ENCODE assay signal across 29 mouse cellular contexts in genomic region chr19:56277951-56278350, GRCm38 (mm10). TPM values are rescaled to one million over a fixed set of nuclear protein-coding genes. Genes with fewer than 3 reads are reported as not detected.
DNase-seq lines count a peak whose midpoint lies in the region; ATAC-seq and TF ChIP-seq lines count a peak whose summit lies in the region.
"Had no signal": no experiment of that assay in that cellular context is flagged by ENCODE, and none has a peak within 500 bp of the region (broad histone marks: within the 10 kb centered on the region; RNA-seq: fewer than 3 reads in every experiment).

No protein-coding gene starts in this region.

- H3K4me2 ChIP-seq in intestine, postnatal 0 days (replicated peaks; ENCODE audit: low read depth) = no peak overlapping the region
- no peak overlapping the region for H3K4me2 ChIP-seq in liver, embryonic 11.5 days
- peak overlapping the region; percentile 27; the same call in 1 of the 2 replicates for H3K4me2 ChIP-seq in liver, embryonic 15.5 days
- H3K4me2 ChIP-seq in heart, embryonic 12.5 days = no peak overlapping the region
- H3K4me2 ChIP-seq: embryonic facial prominence, embryonic 13.5 days; forebrain, embryonic 13.5 days; heart, embryonic 13.5 days; hindbrain, embryonic 13.5 days had no signal

- 39% methylated on average over 4 of the region's 4 CpGs for WGBS in intestine, postnatal 0 days
- 66% methylated on average over 4 of the region's 4 CpGs for WGBS in liver, embryonic 11.5 days
- whole genome bisulfite sequencing in liver, embryonic 15.5 days (ENCODE audit: insufficient replicate concordance) = 54% methylated on average over 4 of the region's 4 CpGs
- WGBS in lung, adult 2 months = 77% methylated on average over 4 of the region's 4 CpGs
- WGBS in heart, embryonic 12.5 days = 81% methylated on average over 4 of the region's 4 CpGs

- H3K9me3 ChIP-seq in intestine, postnatal 0 days (ENCODE audit: control insufficient read depth) = no peaks in the 10 kb centered on the region
- no peaks in the 10 kb centered on the region for H3K9me3 ChIP-seq in liver, embryonic 11.5 days (ENCODE audit: control insufficient read depth, low read length)
- H3K9me3 ChIP-seq in liver, embryonic 15.5 days (replicated peaks) = no peaks in the 10 kb centered on the region
- H3K9me3 ChIP-seq in heart, embryonic 12.5 days (replicated peaks) = no peaks in the 10 kb centered on the region
- H3K9me3 ChIP-seq: embryonic facial prominence, embryonic 10.5 days; embryonic facial prominence, embryonic 13.5 days; forebrain, embryonic 13.5 days; heart, embryonic 13.5 days; hindbrain, embryonic 10.5 days; hindbrain, embryonic 13.5 days had no signal

- intact Hi-C loops in left cerebral cortex, postnatal 10 days (cut with DNase I) = no loop called here

- H3K9ac ChIP-seq in intestine, postnatal 0 days (ENCODE audit: low read depth, low read length) = no peak overlapping the region
- H3K9ac ChIP-seq in liver, embryonic 11.5 days (ENCODE audit: low read depth, low read length) = no peak overlapping the region
- H3K9ac ChIP-seq in liver, embryonic 15.5 days = no peak overlapping the region
- H3K9ac ChIP-seq in heart, embryonic 12.5 days = no peak overlapping the region
- H3K9ac ChIP-seq: embryonic facial prominence, embryonic 13.5 days; forebrain, embryonic 13.5 days; forebrain, postnatal 0 days; heart, embryonic 13.5 days; hindbrain, embryonic 13.5 days had no signal

- no peak for TF ChIP-seq POLR2A in lung, adult 2 months (IDR thresholded peaks at IDR 0.05; ENCODE audit: borderline replicate concordance, extremely low read depth, low read depth, low read length)

- DNase-seq in liver, embryonic 11.5 days (ENCODE audit: low spot score) = no peak
- DNase-seq in yolk sac, embryonic 10.5 days (ENCODE audit: low spot score) = peak; percentile 66
- no peak for DNase-seq in lung, adult 2 months
- no peak for DNase-seq in left cerebral cortex, postnatal 10 days (ENCODE audit: extremely low spot score in 1 of 2, low spot score in 2 of 2)
- DNase-seq in spleen, postnatal 4 days (ENCODE audit: low spot score in 2 of 2) = no peak
- DNase-seq: adrenal gland, adult 2 months; adrenal gland, postnatal 14 days; cerebellum, adult 11 months; cerebellum, adult 2 months; cerebellum, adult 9-11 months; cerebellum, postnatal 25 days; forebrain, postnatal 0 days; gastrocnemius, postnatal 25 days; heart, adult 18-20 months; heart, postnatal 14 days had no signal

- TF ChIP-seq CTCF in intestine, postnatal 0 days (IDR thresholded peaks at IDR 0.05; ENCODE audit: low read depth) = no peak; the same call in 1 of the 2 replicates
- TF ChIP-seq CTCF in lung, adult 2 months (IDR thresholded peaks at IDR 0.05; ENCODE audit: insufficient read depth, low read length) = no peak

- H3K36me3 ChIP-seq in intestine, postnatal 0 days (ENCODE audit: control insufficient read depth, insufficient read depth) = no peaks in the 10 kb centered on the region
- H3K36me3 ChIP-seq in liver, embryonic 11.5 days (ENCODE audit: control insufficient read depth, insufficient read depth, low read length) = no peaks in the 10 kb centered on the region
- no peaks in the 10 kb centered on the region for H3K36me3 ChIP-seq in liver, embryonic 15.5 days (replicated peaks)
- no peaks in the 10 kb centered on the region for H3K36me3 ChIP-seq in heart, embryonic 12.5 days
- H3K36me3 ChIP-seq: embryonic facial prominence, embryonic 10.5 days; embryonic facial prominence, embryonic 13.5 days; heart, embryonic 13.5 days; hindbrain, embryonic 10.5 days; hindbrain, embryonic 13.5 days had no signal

- H3K27me3 ChIP-seq in intestine, postnatal 0 days (replicated peaks; ENCODE audit: control insufficient read depth, insufficient read depth, low read length) = no peaks in the 10 kb centered on the region
- no peaks in the 10 kb centered on the region for H3K27me3 ChIP-seq in liver, embryonic 11.5 days (replicated peaks; ENCODE audit: control insufficient read depth, insufficient read depth, low read length)
- no peaks in the 10 kb centered on the region for H3K27me3 ChIP-seq in liver, embryonic 15.5 days
- H3K27me3 ChIP-seq in heart, embryonic 12.5 days (replicated peaks) = peaks cover 21% of the 10 kb centered on the region
- H3K27me3 ChIP-seq: embryonic facial prominence, embryonic 13.5 days; forebrain, embryonic 13.5 days had no signal

- no peak overlapping the region for H3K4me3 ChIP-seq in intestine, postnatal 0 days (ENCODE audit: low read depth, low read length)
- no peak overlapping the region for H3K4me3 ChIP-seq in liver, embryonic 11.5 days (ENCODE audit: low read depth, low read length)
- no peak overlapping the region for H3K4me3 ChIP-seq in liver, embryonic 15.5 days (replicated peaks)
- H3K4me3 ChIP-seq in lung, adult 2 months (replicated peaks; ENCODE audit: extremely low read depth, low read depth, low read length) = no peak overlapping the region
- H3K4me3 ChIP-seq in heart, embryonic 12.5 days = no peak overlapping the region
- H3K4me3 ChIP-seq: embryonic facial prominence, embryonic 10.5 days; embryonic facial prominence, embryonic 13.5 days; erythroblast, embryonic 14.5 days; forebrain, embryonic 13.5 days; heart, embryonic 13.5 days; hindbrain, embryonic 10.5 days; hindbrain, embryonic 13.5 days had no signal

- H3K27ac ChIP-seq in intestine, postnatal 0 days (ENCODE audit: low read depth, low read length) = no peak overlapping the region
- H3K27ac ChIP-seq in liver, embryonic 11.5 days (ENCODE audit: low read depth, low read length) = no peak overlapping the region
- H3K27ac ChIP-seq in liver, embryonic 15.5 days (replicated peaks) = 0 out of 2 replicates have a peak overlapping the region, but pooled peaks have one; percentile 24
- no peak overlapping the region for H3K27ac ChIP-seq in heart, embryonic 12.5 days (ENCODE audit: poor library complexity, severe bottlenecking)
- H3K27ac ChIP-seq: embryonic facial prominence, embryonic 10.5 days; embryonic facial prominence, embryonic 13.5 days; forebrain, embryonic 13.5 days; heart, embryonic 13.5 days; hindbrain, embryonic 10.5 days; hindbrain, embryonic 13.5 days had no signal

- 0 out of 2 replicates have a peak, but pooled peaks cover 3% of the 10 kb centered on the region for H3K4me1 ChIP-seq in intestine, postnatal 0 days (replicated peaks; ENCODE audit: control insufficient read depth, insufficient read depth, low read length)
- H3K4me1 ChIP-seq in liver, embryonic 11.5 days (replicated peaks; ENCODE audit: control insufficient read depth, insufficient read depth, low read length) = no peaks in the 10 kb centered on the region
- H3K4me1 ChIP-seq in liver, embryonic 15.5 days (replicated peaks) = peaks cover 20% of the 10 kb centered on the region
- no peaks in the 10 kb centered on the region for H3K4me1 ChIP-seq in lung, adult 2 months (ENCODE audit: control insufficient read depth, insufficient read depth, low read length)
- no peaks in the 10 kb centered on the region for H3K4me1 ChIP-seq in heart, embryonic 12.5 days (replicated peaks)
- H3K4me1 ChIP-seq: embryonic facial prominence, embryonic 13.5 days; forebrain, embryonic 13.5 days; hindbrain, embryonic 13.5 days had no signal

- ATAC-seq in intestine, postnatal 0 days = peak; percentile 83
- ATAC-seq in liver, embryonic 11.5 days (replicated peaks; ENCODE audit: low FRiP score) = peak; percentile 41; the same call in 1 of the 2 replicates
- peak; percentile 74 for ATAC-seq in liver, embryonic 15.5 days (ENCODE audit: insufficient read depth)
- no peak for ATAC-seq in heart, embryonic 12.5 days (ENCODE audit: insufficient number of reproducible peaks, low FRiP score)
- ATAC-seq: CD4-positive, CD25-positive, alpha-beta regulatory T cell, adult 4 months; forebrain, embryonic 13.5 days; forebrain, postnatal 0 days; hindbrain, embryonic 16.5 days had no signal

RNA-seq across cellular contexts. Expression of gene Habp2, which starts 9.0 kb away (rescaled TPM):
- 1.1 and 1.5 TPM in 2 replicates for polyA plus RNA-seq in intestine, postnatal 0 days (2015; fragmentation: Nextera tagmentation; extraction: Ambion mirVana)
- 56.3 and 65.6 TPM in 2 replicates for polyA plus RNA-seq in liver, embryonic 11.5 days (2014; fragmentation: Nextera tagmentation; extraction: Ambion mirVana)
- polyA plus RNA-seq in liver, embryonic 15.5 days (2015; fragmentation: Nextera tagmentation; extraction: Ambion mirVana) = 61.8 and 70.8 TPM in 2 replicates
- not detected in 2 replicates for polyA plus RNA-seq in lung, adult 2 months (2012; rRNA removed)
- total RNA-seq in left cerebral cortex, postnatal 10 days (2021) = not detected
- polyA plus RNA-seq in heart, embryonic 12.5 days (2016; fragmentation: Nextera tagmentation; extraction: Ambion mirVana) = 1.1 and 1.9 TPM in 2 replicates
- total RNA-seq: common myeloid progenitor, adult 5-6 weeks; forebrain, postnatal 0 days; gastrocnemius, postnatal 25 days; heart, adult 18-20 months; heart, postnatal 14 days; MEL had no signal
- polyA plus RNA-seq: cerebellum, adult 2 months; embryonic facial prominence, embryonic 10.5 days; embryonic facial prominence, embryonic 13.5 days; forebrain, postnatal 0 days; hindbrain, embryonic 10.5 days; hindbrain, embryonic 13.5 days; hindbrain, embryonic 16.5 days had no signal

Comparison
In these comparisons a context has a peak if more than half of its experiments do, and no peak if none do; other contexts are left out.
1. RNA of gene Habp2, which starts 9.0 kb away (polyA plus RNA-seq): 61.8 to 70.8 TPM in liver, embryonic 15.5 days and 56.3 to 65.6 TPM in liver, embryonic 11.5 days; 1.1 to 1.9 TPM in heart, embryonic 12.5 days, 1.1 to 1.5 TPM in intestine, postnatal 0 days and not detected in lung, adult 2 months; every median in the first group is over 10 times any median in the second.